Mouse (Mus musculus) G1E (cell line): Measurements from ENCODE around the gene Ppp6c. TPM values are rescaled to one million over a fixed set of nuclear protein-coding genes. Genes with fewer than 3 reads are reported as not detected.

Experiments used
- ATAC-seq: 2 replicates; pipeline ENCODE4 v1.8.0; 2016; ENCODE audit warnings: mild to moderate bottlenecking; ENCODE audit not compliant: insufficient number of reproducible peaks, poor library complexity, low FRiP score, severe bottlenecking; ENCODE audit errors: extremely low read depth
- DNase-seq: peaks from one replicate; pipeline ENCODE4 v3.0.0; 2012; ENCODE audit warnings: low spot score
- H3K27me3 ChIP-seq: 2 replicates; pipeline ENCODE4 v1.6.1; 2012; ENCODE audit warnings: mild to moderate bottlenecking, low read length, inconsistent platforms; ENCODE audit not compliant: insufficient read depth
- H3K36me3 ChIP-seq: replicated peaks from 2 replicates; pipeline ENCODE3; 2012; ENCODE audit warnings: mild to moderate bottlenecking, inconsistent platforms
- H3K4me1 ChIP-seq: 2 replicates; pipeline ENCODE4 v1.6.1; 2012; ENCODE audit warnings: low read depth, low read length, inconsistent platforms, mixed read lengths; ENCODE audit not compliant: insufficient read depth
- H3K4me3 ChIP-seq: 2 replicates; pipeline ENCODE4 v1.5.1; 2012; ENCODE audit warnings: low read depth, mild to moderate bottlenecking, inconsistent platforms, low read length, moderate library complexity, mixed read lengths
- H3K9me3 ChIP-seq: replicated peaks from 2 replicates; pipeline ENCODE4 v1.6.1; 2012; ENCODE audit warnings: inconsistent platforms
- CTCF ChIP-seq: IDR thresholded peaks from 2 replicates; pipeline ENCODE4 v1.5.1; 2012; ENCODE audit warnings: low read depth, low read length, inconsistent platforms, mixed read lengths
- GATA1 ChIP-seq: IDR thresholded peaks from 2 replicates; pipeline ENCODE4 v1.6.1; 2012; ENCODE audit warnings: borderline replicate concordance, low read length, inconsistent platforms, mixed read lengths
- GATA2 ChIP-seq: IDR thresholded peaks from 2 replicates; pipeline ENCODE4 v1.6.1; 2012; ENCODE audit warnings: low read depth, low read length, inconsistent platforms, borderline replicate concordance
- POLR2AphosphoS5 ChIP-seq: IDR thresholded peaks from 2 replicates; pipeline ENCODE4 v1.6.1; 2012; ENCODE audit warnings: low read depth, low read length, inconsistent platforms; ENCODE audit not compliant: insufficient replicate concordance
- TAL1 ChIP-seq: conservative IDR thresholded peaks from 2 replicates; pipeline ENCODE4 v1.6.1; 2012; ENCODE audit warnings: low read depth, low read length, inconsistent platforms, mixed read lengths
- polyA plus RNA-seq: library from polyadenylated mRNA; stranded (reverse); fragments of >175 nt; gene quantifications from 2 replicates; pipeline ENCODE4 v1.2.3, GENCODE M21; 2012
- total RNA-seq, 2 experiments: library from RNA; stranded (forward) in 1 of 2; stranded (reverse) in 1 of 2; fragments of 200-1000 nt in 1 of 2; fragments of >200 nt in 1 of 2; fragmentation: Nextera tagmentation in 1 of 2; gene quantifications; 2 replicates each; pipeline ENCODE4 v1.2.3; 2014 to 2017

Gene Ppp6c
- total and polyA plus RNA-seq, 3 experiments: 3.8 to 167 (median 93.4) TPM

DNA sequence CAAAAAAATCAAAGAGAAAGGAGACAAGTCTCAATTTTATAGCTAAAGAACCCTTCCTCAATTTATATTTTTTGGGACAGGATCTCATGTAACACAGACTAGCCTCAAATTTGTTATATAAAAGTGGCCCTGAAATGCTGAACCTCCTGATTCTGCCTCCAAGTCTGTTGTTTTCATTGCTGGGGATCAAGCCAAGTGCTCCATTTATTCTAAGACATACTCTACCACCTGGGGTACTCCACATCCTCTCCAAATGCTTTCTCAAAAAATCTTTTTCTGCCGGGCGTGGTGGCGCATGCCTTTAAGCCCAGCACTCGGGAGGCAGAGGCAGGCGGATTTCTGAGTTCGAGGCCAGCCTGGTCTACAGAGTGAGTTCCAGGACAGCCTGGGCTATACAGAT, 6.2 kb downstream of the Ppp6c start:
- Histone ChIP-seq H3K9me3 (no peaks in the 10 kb centered on the region), H3K36me3 (peaks cover 11% of the 10 kb centered on the region), H3K4me3 (no peak overlapping the region), H3K4me1 (peaks cover 27% of the 10 kb centered on the region), H3K27me3 (no peaks in the 10 kb centered on the region)
- TF ChIP-seq GATA1: no peak
- no peak for TF ChIP-seq CTCF
- TF ChIP-seq POLR2AphosphoS5: no peak
- no peak for TF ChIP-seq GATA2
- no peak for TF ChIP-seq TAL1
- DNase-seq (no peak), ATAC-seq (no peak)

DNA sequence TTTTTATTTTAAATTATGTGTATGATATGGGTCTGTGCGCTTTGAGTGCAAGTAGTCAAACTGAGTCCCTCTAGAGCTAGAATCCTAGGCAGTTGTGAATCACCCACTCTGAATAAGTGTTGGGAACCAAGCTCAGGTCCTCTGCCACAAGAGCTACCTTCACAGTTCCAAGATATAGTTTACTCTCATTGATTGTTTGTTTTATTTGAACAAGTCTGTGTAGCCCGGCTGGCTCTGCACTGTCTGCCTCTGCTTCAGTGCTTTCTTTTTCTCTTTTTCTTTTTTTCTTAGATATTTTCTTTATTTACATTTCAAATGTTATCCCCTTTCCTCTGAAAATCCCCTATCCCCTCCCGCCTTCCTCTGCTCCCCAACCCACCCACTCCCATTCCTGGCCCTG, 7.2 kb downstream of the Ppp6c start:
- Histone ChIP-seq H3K4me1 (peaks cover 18% of the 10 kb centered on the region), H3K36me3 (peaks cover 11% of the 10 kb centered on the region), H3K9me3 (no peaks in the 10 kb centered on the region), H3K4me3 (no peak overlapping the region), H3K27me3 (no peaks in the 10 kb centered on the region)
- no peak for TF ChIP-seq TAL1
- TF ChIP-seq CTCF: no peak
- TF ChIP-seq GATA1: no peak
- TF ChIP-seq GATA2: no peak
- TF ChIP-seq POLR2AphosphoS5: no peak
- DNase-seq: no peak
- ATAC-seq: no peak

DNA sequence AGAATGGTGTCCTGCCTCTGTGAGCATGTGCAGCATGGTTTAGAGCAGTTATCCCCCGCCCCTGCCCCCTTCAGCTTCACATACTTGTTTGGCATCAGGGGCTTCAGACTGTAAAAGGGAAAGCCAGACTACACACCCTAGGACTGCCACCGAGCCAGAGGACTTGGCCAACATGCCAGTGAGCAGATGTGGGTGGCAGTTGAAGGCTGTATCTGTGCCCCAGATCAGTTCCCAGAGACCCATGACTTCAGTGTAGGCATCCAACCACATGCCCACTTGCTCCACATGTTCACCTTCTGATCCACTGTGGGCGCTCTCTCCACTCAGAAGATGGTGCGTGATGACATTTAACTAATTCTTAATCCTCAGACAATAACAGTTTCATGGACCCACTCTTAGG, 9.1 kb downstream of the Ppp6c start:
- DNase-seq: no peak
- ATAC-seq: no peak
- TF ChIP-seq POLR2AphosphoS5 (no peak), TAL1 (no peak), GATA2 (no peak), CTCF (no peak), GATA1 (no peak)
- peaks cover 12% of the 10 kb centered on the region for H3K4me1 ChIP-seq
- no peaks in the 10 kb centered on the region for H3K27me3 ChIP-seq
- H3K4me3 ChIP-seq: no peak overlapping the region
- H3K36me3 ChIP-seq: peaks cover 12% of the 10 kb centered on the region
- H3K9me3 ChIP-seq: no peaks in the 10 kb centered on the region

DNA sequence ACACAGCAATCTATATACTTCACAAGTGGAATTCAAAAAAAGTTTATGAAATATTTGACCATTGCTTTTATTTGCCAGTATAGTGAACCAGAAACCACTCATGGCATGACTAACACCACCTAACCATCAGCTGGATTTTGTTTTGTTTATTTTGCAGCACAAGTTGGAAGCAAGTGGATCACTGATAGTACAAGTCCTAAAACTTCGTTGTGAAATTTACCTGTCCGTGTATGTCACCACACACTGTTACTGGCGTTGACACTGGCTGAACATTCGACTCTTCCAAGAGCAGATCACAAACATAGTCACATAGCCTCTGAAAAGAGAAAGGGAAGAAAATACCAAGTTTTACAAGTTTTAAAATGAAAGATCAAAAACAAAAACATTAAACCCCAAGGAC, 15.5 kb downstream of the Ppp6c start:
- H3K9me3 ChIP-seq: no peaks in the 10 kb centered on the region
- ATAC-seq (no peak), DNase-seq (no peak)
- H3K4me1 ChIP-seq: peaks cover under 1% of the 10 kb centered on the region
- TF ChIP-seq GATA2 (no peak), CTCF (no peak), GATA1 (no peak), POLR2AphosphoS5 (no peak), TAL1 (no peak)
- H3K36me3 ChIP-seq: peaks cover 30% of the 10 kb centered on the region
- no peaks in the 10 kb centered on the region for H3K27me3 ChIP-seq
- no peak overlapping the region for H3K4me3 ChIP-seq

DNA sequence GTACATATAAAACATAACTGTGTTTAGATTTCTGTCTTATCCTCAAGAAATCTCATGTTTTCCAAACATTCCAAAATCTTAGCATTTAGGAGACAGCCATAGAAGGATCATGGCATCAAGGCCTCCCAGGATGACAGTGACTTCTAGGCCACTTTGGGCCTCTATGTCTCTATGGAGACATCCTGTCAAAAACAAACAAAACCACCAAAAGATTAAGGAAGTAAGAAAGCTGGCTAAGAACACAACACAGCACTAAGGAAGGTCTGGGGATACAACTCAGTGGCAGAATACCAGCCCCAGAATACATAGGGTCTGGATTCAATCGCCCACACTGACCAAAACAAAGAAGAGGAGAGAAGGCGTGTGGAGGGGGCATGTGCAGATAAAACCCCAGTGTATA, 22.9 kb downstream of the Ppp6c start:
- H3K4me3 ChIP-seq: no peak overlapping the region
- H3K9me3 ChIP-seq: no peaks in the 10 kb centered on the region
- DNase-seq (no peak), ATAC-seq (no peak)
- H3K27me3 ChIP-seq: no peaks in the 10 kb centered on the region
- no peaks in the 10 kb centered on the region for H3K4me1 ChIP-seq
- TF ChIP-seq CTCF: no peak
- TF ChIP-seq POLR2AphosphoS5: no peak
- no peak for TF ChIP-seq GATA2
- no peak for TF ChIP-seq TAL1
- TF ChIP-seq GATA1: no peak
- peaks cover 68% of the 10 kb centered on the region for H3K36me3 ChIP-seq

DNA sequence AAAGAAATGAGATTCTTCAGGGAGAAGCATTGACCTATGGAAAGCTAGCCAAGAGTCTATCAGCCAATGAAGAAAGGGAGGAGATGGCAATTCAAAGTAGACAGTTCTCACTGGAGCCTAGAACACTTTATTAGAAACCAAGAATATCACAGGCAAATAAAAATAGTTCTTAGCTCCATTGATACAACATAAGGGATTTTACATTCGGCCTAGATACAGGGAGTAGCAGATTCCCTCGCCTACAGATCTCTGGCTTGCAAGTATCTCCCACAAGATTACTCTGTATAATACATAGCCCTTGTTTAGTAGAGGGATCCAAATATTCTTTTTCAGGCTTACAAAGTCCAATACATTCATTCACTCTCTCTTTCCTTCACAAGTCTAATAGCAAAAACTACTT, 31.4 kb downstream of the Ppp6c start:
- no peaks in the 10 kb centered on the region for H3K27me3 ChIP-seq
- H3K4me3 ChIP-seq: no peak overlapping the region
- no peak for TF ChIP-seq POLR2AphosphoS5
- TF ChIP-seq CTCF: no peak
- TF ChIP-seq GATA1: no peak
- TF ChIP-seq TAL1: no peak
- no peak for TF ChIP-seq GATA2
- peaks cover 6% of the 10 kb centered on the region for H3K4me1 ChIP-seq
- DNase-seq (no peak), ATAC-seq (no peak)
- H3K36me3 ChIP-seq: peaks cover 39% of the 10 kb centered on the region
- H3K9me3 ChIP-seq: no peaks in the 10 kb centered on the region

DNA sequence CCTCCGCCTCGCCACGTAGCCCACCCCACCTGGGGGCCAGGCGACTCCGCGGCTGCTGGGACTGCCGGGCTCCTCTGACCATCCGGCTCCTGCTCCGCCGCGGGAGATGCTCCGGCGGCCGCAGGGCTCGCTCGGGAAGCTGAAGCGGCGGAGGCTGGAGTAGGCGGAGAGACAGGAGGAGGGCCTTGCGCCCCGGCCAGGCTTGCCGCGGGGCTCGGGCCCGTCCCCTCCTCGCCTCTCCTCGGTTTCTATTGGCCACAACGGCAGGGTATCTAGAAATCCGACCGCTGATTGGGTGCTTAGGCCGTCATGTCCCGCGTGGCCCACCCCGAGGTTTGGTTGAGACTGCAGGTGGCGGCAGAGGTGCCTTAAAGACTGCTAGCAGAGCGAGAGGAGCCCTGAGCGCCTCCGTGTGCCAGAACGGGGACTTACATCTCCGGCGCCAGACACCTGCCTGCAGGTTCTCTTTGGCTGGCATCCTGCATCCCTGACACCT, 35.6 kb downstream of the Ppp6c start, which contains the start of gene Scai:
TSS of gene Scai (minus strand) at position 174 of the 496 bp plus-strand sequence.
- no peaks in the 10 kb centered on the region for H3K9me3 ChIP-seq
- DNase-seq: peak; percentile 99
- peak; percentile 99 for ATAC-seq
- peaks cover 29% of the 10 kb centered on the region for H3K36me3 ChIP-seq
- no peak for TF ChIP-seq GATA2
- TF ChIP-seq POLR2AphosphoS5: no peak
- TF ChIP-seq TAL1: no peak
- no peak for TF ChIP-seq GATA1
- TF ChIP-seq CTCF: peak; percentile 48
- H3K4me3 ChIP-seq: peak within 1 kb of the TSS; percentile 93
- H3K4me1 ChIP-seq: peaks cover 18% of the 10 kb centered on the region
- no peaks in the 10 kb centered on the region for H3K27me3 ChIP-seq
